Mouse (Mus musculus) splenic B cell, adult 2 months (primary cell): ENCODE results near the gene Evx2.

Experiments used
- DNase-seq: peaks from one replicate; pipeline ENCODE4 v3.0.0-alpha.2; 2011; ENCODE audit warnings: low read depth, low spot score
- H3K27me3 ChIP-seq: 2 replicates; pipeline ENCODE4 v1.6.1; 2012; ENCODE audit warnings: mild to moderate bottlenecking, low read length, moderate library complexity, mixed read lengths; ENCODE audit not compliant: control insufficient read depth, poor library complexity, insufficient read depth, severe bottlenecking
- H3K36me3 ChIP-seq: 2 replicates; pipeline ENCODE4 v1.6.1; 2012; ENCODE audit warnings: mild to moderate bottlenecking, low read length, moderate library complexity, mixed read lengths; ENCODE audit not compliant: control insufficient read depth, poor library complexity, insufficient read depth, severe bottlenecking

The Evx2 gene

DNA sequence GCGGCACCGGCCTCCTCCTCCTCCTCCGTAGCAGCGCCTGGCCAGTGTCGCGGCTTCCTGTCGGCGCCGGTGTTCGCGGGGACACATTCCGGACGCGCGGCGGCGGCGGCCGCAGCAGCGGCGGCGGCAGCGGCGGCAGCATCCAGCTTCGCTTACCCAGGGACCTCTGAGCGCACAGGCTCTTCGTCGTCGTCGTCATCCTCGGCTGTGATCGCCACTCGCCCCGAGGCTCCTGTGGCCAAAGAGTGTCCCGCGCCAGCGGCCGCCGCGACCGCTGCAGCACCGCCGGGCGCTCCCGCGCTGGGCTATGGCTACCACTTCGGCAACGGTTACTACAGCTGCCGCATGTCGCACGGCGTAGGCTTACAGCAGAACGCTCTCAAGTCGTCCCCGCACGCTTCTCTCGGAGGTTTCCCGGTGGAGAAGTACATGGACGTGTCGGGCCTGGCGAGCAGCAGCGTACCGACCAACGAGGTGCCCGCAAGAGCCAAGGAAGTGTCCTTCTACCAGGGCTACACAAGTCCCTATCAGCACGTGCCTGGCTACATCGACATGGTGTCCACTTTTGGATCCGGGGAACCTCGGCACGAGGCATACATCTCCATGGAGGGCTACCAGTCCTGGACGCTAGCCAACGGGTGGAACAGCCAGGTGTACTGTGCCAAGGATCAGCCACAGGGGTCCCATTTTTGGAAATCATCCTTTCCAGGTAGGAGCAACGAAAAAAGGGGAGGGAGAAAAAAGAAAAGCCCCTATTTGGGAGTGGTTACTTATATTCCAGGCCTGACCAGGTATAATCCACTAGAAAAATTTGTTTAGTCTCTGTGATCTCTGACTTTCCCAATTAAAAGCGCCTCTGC, 9.2 kb upstream of the Evx2 start:
- DNase-seq, result no peak
- no peaks in the 10 kb centered on the region for H3K36me3 ChIP-seq
- peaks cover 6% of the 10 kb centered on the region; the same call in 1 of the 2 replicates for H3K27me3 ChIP-seq

DNA sequence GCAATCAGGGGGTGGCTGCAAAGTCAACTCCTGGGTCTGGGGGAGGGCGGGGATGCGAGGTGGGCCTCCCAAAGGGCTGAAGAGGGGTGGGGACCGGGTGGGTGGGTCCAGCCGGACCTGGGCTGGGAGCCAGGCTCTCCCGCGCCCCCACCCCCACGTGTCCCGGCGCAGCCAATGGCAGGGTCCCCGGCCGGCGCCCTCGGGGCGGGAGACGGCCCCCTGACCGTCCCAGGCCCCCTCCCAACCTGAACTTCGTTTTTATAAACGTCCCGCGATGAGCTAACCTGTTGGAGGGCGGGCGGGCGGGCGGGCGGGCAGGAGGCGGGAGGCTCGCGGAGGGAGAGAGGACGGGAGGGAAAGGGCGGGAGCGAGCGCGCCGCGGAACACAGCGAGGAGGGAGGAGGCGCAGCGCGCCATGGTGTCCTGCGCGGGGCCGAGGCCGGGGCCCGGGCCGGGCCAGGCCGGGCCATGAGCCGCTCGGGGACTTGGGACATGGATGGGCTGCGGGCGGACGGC, 8.5 kb upstream of the Evx2 start, which contains the start of gene Hoxd13:
TSS of gene Hoxd13 (plus strand) at position 469 of the 516 bp plus-strand sequence.
- no peaks in the 10 kb centered on the region for H3K36me3 ChIP-seq
- no peak for DNase-seq
- H3K27me3 ChIP-seq, result peaks cover 6% of the 10 kb centered on the region; the same call in 1 of the 2 replicates

GRCm38 (mm10) chr2:74667191-74667841, 8.0 kb upstream of the Evx2 start:
- H3K36me3 ChIP-seq, result no peaks in the 10 kb centered on the region
- no peak for DNase-seq
- H3K27me3 ChIP-seq, result peaks cover 6% of the 10 kb centered on the region; the same call in 1 of the 2 replicates

GRCm38 (mm10) chr2:74666411-74666810, 7.1 kb upstream of the Evx2 start:
- no peak for DNase-seq
- no peaks in the 10 kb centered on the region for H3K36me3 ChIP-seq
- peaks cover 6% of the 10 kb centered on the region; the same call in 1 of the 2 replicates for H3K27me3 ChIP-seq

DNA sequence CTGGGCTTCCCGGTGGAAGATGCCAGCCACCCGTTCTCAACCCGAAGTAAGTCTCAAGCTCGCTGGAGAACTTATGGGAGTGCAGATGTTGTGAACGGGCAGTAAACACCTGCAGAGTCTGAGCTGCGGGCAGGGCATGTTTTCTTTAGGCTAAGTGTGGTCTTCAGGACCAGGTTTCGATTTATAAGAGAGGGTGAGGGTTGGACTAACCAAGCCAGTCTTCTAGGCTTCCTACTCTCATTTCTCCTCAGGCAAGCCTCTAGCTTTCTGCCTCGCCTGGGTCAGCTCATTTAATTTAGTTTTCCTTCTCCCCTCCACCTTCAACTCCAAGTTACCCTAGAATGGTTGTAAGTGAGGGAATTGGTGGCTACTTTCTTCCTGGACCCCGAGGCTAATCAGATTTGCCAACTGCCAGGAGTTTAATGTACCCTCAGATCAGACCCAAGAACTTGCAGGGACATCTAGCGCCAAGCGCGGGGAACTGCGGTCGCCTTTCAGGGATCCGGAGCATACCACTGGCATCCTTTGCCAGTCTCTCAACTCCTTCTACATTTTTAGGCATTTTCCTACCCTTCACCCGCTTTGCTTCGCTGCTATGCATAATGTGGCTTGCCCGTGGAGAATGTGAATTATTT, 4.1 kb upstream of the Evx2 start:
- Histone ChIP-seq H3K36me3 (no peaks in the 10 kb centered on the region), H3K27me3 (peaks cover 4% of the 10 kb centered on the region; the same call in 1 of the 2 replicates)
- DNase-seq, result no peak

DNA sequence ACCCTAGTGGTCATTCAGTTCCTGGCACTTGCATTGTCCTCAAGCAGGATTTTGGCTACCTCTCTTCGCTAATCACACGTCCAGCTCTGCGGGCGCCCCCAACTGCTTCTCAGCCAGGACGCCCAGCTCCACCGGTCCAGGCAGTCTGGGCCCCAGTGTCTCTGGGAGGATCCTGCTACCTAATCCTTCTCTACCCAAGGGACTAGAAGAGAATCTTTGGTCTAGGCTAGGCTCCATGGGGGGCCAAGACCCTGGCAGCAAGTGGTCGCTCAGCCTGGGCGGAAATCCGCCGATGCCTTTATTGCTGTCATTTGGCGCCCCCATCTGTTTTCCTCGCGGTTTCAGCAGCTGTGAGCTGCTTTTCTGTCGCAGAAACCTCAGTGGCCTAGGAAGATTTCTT, 2.3 kb upstream of the Evx2 start:
- Histone ChIP-seq H3K27me3 (no peaks in the 10 kb centered on the region), H3K36me3 (no peaks in the 10 kb centered on the region)
- DNase-seq, result no peak

GRCm38 (mm10) chr2:74660421-74661375, 1.3 kb upstream of the Evx2 start:
- no peaks in the 10 kb centered on the region; the same call in 1 of the 2 replicates for H3K27me3 ChIP-seq
- no peaks in the 10 kb centered on the region for H3K36me3 ChIP-seq
- DNase-seq, result no peak

GRCm38 (mm10) chr2:74658667-74659371, 538 bp downstream of the Evx2 start:
- no peaks in the 10 kb centered on the region for H3K36me3 ChIP-seq
- H3K27me3 ChIP-seq, result peaks cover 3% of the 10 kb centered on the region
- no peak for DNase-seq

GRCm38 (mm10) chr2:74658024-74658666, 1.2 kb downstream of the Evx2 start:
- Histone ChIP-seq H3K36me3 (no peaks in the 10 kb centered on the region), H3K27me3 (peaks cover 3% of the 10 kb centered on the region)
- DNase-seq, result no peak

- Histone ChIP-seq H3K27me3 (peaks cover 3% of the 10 kb centered on the region), H3K36me3 (no peaks in the 10 kb centered on the region)
- peak; percentile 34 for DNase-seq
Measured at GRCm38 (mm10) chr2:74657251-74658023, 1.9 kb downstream of the Evx2 start.

GRCm38 (mm10) chr2:74656632-74657021, 2.7 kb downstream of the Evx2 start:
- H3K36me3 ChIP-seq, result no peaks in the 10 kb centered on the region
- DNase-seq, result no peak
- peaks cover 3% of the 10 kb centered on the region for H3K27me3 ChIP-seq

- DNase-seq, result peak; percentile 66
Measured at GRCm38 (mm10) chr2:74655821-74656631, 3.3 kb downstream of the Evx2 start.

More at GRCm38 (mm10) chr2:74655821-74656631, 3.3 kb downstream of the Evx2 start:
- Histone ChIP-seq H3K36me3 (no peaks in the 10 kb centered on the region), H3K27me3 (peaks cover 3% of the 10 kb centered on the region)
